Mouse (Mus musculus) limb, embryonic 15.5 days (tissue): Measurements from ENCODE around the gene Mical3. TPM values are rescaled to one million over a fixed set of nuclear protein-coding genes. Genes with fewer than 3 reads are reported as not detected.

Experiments used
- ATAC-seq: fragments of 200-750 bp; cut with Nextera tagmentation; 2 replicates; pipeline ENCODE4 v1.8.0; 2017; ENCODE audit warnings: low read depth, moderate TSS enrichment; ENCODE audit not compliant: insufficient number of reproducible peaks, low FRiP score, low TSS enrichment
- H3K27ac ChIP-seq: fragments of 300-500 bp; sonication (generic); 2 replicates; pipeline ENCODE4 v1.5.1; 2015; ENCODE audit warnings: moderate library complexity, mild to moderate bottlenecking, inconsistent platforms
- H3K27me3 ChIP-seq: fragments of 300-500 bp; sonication (generic); 2 replicates; pipeline ENCODE4 v1.6.1; 2015; ENCODE audit warnings: inconsistent platforms
- H3K36me3 ChIP-seq: fragments of 300-500 bp; sonication (generic); 2 replicates; pipeline ENCODE4 v1.6.1; 2015; ENCODE audit warnings: inconsistent platforms
- H3K4me1 ChIP-seq: fragments of 300-500 bp; sonication (generic); 2 replicates; pipeline ENCODE4 v1.6.1; 2015; ENCODE audit warnings: inconsistent platforms
- H3K4me2 ChIP-seq: fragments of 300-500 bp; sonication (generic); 2 replicates; pipeline ENCODE4 v1.6.1; 2015; ENCODE audit warnings: mild to moderate bottlenecking, inconsistent platforms
- H3K4me3 ChIP-seq: fragments of 300-500 bp; sonication (generic); 2 replicates; pipeline ENCODE4 v1.5.1; 2015; ENCODE audit warnings: mild to moderate bottlenecking, inconsistent platforms
- H3K9ac ChIP-seq: fragments of 300-500 bp; sonication (generic); 2 replicates; pipeline ENCODE4 v1.6.1; 2015; ENCODE audit warnings: inconsistent platforms
- H3K9me3 ChIP-seq: fragments of 300-500 bp; sonication (generic); 2 replicates; pipeline ENCODE4 v1.6.1; 2016; ENCODE audit warnings: inconsistent platforms
- WGBS: fragments of 180-500 bp; shearing (Covaris S2); methylation state at CpG from one replicate; pipeline ENCODE4 v1.1.7; 2015; 5-methylcytosine and 5-hydroxymethylcytosine counted together
- polyA plus RNA-seq: library from polyadenylated mRNA; unstranded; fragments of >200 nt; fragmentation: Nextera tagmentation; extraction: Ambion mirVana; gene quantifications from 2 replicates; pipeline ENCODE4 v1.2.1, GENCODE M21; 2015

The Mical3 gene
- 9.6 and 9.7 TPM in 2 replicates for polyA plus RNA-seq

DNA sequence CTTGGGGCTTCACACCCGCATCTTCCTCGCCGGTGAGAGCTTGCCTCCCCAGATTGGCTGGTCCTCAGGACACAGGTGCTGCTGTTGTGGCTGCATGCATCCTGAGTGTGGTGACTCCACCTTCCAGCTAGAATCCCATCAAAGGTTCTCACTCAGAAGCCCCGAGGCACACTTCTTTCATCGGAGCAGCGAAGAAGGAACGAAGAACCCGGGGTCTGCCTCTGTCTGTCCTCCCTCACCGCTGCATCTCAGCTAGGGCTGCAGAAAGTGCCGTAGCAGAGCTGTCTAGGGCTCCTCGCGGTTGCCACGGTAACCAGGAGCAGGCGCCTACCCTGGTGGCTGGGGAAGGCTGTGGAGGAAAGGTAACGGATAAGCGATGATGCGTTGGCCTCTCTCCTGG lies at the start of gene Mical3:
Gene Mical3 (minus strand): TSS at position 227 of the 400 bp plus-strand sequence.
- Histone ChIP-seq H3K4me1 (peaks cover 18% of the 10 kb centered on the region), H3K9ac (peak within 1 kb of the TSS; percentile 28; the same call in 1 of the 2 replicates), H3K27ac (no peak within 1 kb of the TSS), H3K4me2 (peak within 1 kb of the TSS; percentile 73), H3K27me3 (peaks cover 34% of the 10 kb centered on the region), H3K4me3 (peak within 1 kb of the TSS; percentile 40), H3K36me3 (no peaks in the 10 kb centered on the region), H3K9me3 (no peaks in the 10 kb centered on the region)
- ATAC-seq, result no peak
- WGBS, result under 1% methylated on average over 17 of the region's 17 CpGs

DNA sequence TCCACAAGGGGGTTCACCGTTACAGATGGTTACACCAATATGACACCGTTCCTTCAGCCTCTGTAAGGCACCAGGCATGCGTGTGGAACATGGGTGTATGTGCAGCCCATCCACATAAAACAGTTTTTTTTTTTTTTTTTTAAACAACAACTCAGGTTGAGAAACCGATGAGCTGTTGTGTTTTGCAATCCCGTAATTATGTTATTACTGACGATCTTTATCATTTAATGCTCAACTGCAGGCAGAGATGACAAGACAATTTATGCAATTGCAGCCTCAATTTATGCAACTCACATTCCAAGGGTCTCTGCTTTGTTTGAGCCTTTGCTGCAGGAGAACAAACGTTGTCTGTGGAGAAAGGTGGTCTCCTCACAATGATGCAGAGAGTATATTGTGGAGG lies 49.0 kb upstream of the Mical3 start:
- Histone ChIP-seq H3K27ac (no peak overlapping the region), H3K27me3 (no peaks in the 10 kb centered on the region), H3K4me1 (peaks cover 30% of the 10 kb centered on the region), H3K9me3 (no peaks in the 10 kb centered on the region), H3K4me3 (no peak overlapping the region), H3K9ac (no peak overlapping the region), H3K36me3 (no peaks in the 10 kb centered on the region), H3K4me2 (no peak overlapping the region)
- WGBS, result 68% methylated on average over 7 of the region's 7 CpGs
- ATAC-seq, result no peak

DNA sequence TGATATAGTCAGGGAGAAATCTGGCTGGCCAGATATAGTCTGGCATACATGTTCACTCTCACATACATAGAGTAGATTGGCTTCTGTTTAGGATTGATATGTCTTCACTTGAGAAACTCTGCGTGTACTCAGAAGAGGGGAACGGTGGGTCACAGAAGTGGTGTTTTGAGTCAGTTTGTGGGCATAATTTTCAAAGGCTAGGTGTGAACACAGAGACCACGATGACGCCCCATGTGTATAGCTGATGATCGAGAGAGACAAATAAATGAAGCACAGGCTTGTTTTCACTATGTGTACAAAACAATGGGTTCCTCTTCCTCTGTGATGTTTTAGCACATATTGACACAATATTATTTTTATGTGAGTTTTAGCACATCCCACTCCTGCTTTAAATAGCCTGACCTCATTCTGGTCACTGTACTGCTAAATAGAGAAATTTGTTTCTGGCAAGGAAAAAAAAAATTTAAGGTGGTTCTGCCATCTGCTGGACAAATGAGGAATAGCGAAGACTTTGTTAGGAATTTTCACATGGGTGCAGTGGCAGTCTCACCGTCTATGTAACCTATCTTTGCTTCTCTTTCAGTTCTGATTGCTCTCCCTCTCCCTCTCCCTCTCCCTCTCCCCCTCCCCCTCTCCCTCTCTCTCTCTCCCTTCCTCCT lies 48.0 kb upstream of the Mical3 start:
- Histone ChIP-seq H3K4me2 (no peak overlapping the region), H3K4me1 (peaks cover 22% of the 10 kb centered on the region), H3K27me3 (no peaks in the 10 kb centered on the region), H3K9ac (no peak overlapping the region), H3K4me3 (no peak overlapping the region), H3K36me3 (no peaks in the 10 kb centered on the region), H3K27ac (no peak overlapping the region), H3K9me3 (no peaks in the 10 kb centered on the region)
- 58% methylated on average over 7 of the region's 7 CpGs for WGBS
- no peak for ATAC-seq

DNA sequence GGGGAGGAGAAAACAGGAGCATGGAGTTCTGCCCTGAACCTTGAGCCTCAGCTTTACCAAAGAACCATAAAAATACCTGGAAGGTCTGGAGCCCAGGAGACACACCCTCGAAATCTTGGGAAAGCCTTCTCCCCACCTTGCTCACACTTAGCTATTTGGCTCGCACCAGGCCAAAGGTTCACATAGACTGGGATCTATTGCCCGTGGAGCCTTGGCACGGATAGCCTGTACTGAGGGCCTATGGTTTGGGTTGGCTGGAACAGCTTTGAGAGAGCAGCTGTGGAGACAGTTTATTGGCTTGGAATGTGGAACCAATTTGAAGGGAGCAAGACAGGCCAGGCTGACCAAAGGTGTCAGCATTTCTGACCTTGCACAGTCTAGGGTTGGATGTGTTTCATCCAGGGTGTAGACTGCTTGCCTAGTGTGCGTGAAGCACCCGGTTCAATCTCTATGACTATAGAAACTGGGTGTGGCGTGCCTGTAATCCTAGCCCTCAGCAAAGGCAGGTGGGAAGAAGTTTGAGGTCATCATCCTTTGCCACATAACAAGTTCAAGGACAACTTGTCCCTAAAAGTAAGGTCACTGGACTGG lies 46.4 kb upstream of the Mical3 start:
- Histone ChIP-seq H3K9me3 (no peaks in the 10 kb centered on the region), H3K4me3 (no peak overlapping the region), H3K9ac (no peak overlapping the region), H3K27me3 (no peaks in the 10 kb centered on the region), H3K4me2 (no peak overlapping the region), H3K4me1 (peaks cover 22% of the 10 kb centered on the region), H3K36me3 (no peaks in the 10 kb centered on the region), H3K27ac (no peak overlapping the region)
- ATAC-seq, result peak; percentile 7; the same call in 1 of the 2 replicates
- WGBS, result 63% methylated on average over 7 of the region's 7 CpGs

DNA sequence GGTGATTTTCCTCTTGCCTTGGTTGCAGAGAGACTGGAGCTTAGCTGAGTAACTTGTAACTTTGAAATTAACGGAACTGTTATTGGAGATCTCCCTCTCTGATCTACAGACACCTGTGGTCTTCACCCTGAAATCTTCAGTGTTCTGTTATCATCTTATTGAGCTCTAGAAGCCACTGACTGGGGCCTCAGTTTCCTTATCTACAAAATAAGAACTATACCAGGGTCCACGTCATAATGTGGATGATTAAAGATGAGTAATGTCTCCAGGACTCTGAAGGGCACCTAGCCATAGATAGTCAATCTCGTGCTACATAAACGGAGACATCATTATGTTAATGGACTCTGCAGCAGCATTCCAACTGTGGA lies 45.9 kb upstream of the Mical3 start:
- Histone ChIP-seq H3K4me1 (peaks cover 22% of the 10 kb centered on the region), H3K4me3 (no peak overlapping the region), H3K9ac (no peak overlapping the region), H3K27me3 (no peaks in the 10 kb centered on the region), H3K4me2 (no peak overlapping the region), H3K9me3 (no peaks in the 10 kb centered on the region), H3K27ac (no peak overlapping the region), H3K36me3 (no peaks in the 10 kb centered on the region)
- no peak for ATAC-seq
- 69% methylated on average over 4 of the region's 4 CpGs for WGBS

DNA sequence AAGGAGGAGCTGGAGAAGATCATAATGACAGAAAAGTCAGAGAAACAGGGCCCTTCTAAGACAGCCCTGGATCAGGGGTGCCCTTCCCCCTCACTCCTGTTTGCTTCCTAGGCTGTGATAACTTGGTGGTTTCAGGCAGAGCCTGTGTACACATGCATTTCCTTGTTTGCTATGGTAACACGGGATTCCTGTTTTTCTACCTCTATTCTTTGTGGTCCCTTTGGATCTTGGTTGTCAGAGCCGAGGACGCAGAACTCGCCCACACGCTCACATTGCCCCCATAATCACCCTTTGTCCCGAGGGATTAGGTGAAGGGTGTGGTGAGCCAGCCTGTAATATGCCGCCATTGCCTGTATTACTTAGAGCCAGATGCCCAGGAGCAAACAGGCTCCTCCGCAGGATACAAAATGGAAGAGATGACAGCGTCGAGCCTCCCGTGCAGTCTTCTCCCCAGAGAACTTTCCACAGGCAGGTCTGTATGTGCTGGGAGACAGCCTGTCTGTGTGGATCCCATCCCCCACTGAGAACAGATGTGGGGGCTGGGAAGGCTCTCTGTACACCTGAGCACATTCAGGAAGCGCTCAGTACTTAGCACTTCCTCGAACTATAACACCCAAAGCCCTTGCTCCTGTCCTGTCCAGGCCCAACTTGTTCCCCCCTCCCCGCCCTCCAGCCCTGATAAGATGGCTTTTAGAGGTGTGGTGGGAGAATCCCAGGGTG lies 45.4 kb upstream of the Mical3 start:
- no peaks in the 10 kb centered on the region for H3K36me3 ChIP-seq
- H3K9ac ChIP-seq, result no peak overlapping the region
- no peak for ATAC-seq
- H3K9me3 ChIP-seq, result no peaks in the 10 kb centered on the region
- peaks cover 22% of the 10 kb centered on the region for H3K4me1 ChIP-seq
- no peak overlapping the region for H3K4me3 ChIP-seq
- H3K27ac ChIP-seq, result no peak overlapping the region; the same call in 1 of the 2 replicates
- no peaks in the 10 kb centered on the region for H3K27me3 ChIP-seq
- 34% methylated on average over 14 of the region's 14 CpGs for WGBS
- H3K4me2 ChIP-seq, result no peak overlapping the region

DNA sequence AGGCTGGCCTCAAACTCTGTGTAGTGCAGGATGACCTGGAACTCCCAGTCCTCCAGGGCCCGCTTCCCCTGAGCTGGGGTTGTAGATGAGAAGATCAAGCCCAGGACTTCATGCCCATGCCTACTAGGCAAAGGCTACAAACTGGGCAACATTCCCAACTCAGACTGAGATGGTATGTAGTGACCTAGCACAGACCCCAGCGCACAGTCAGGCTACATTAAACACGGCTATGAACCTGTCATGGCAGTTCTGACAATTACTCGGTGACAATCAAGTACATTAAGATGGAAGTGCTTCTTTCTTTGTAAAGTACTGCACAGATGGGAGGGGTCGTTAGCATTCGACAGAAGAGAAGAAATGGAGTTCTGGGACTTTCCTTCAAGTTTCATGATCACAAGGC lies 44.0 kb upstream of the Mical3 start:
- peaks cover 22% of the 10 kb centered on the region for H3K4me1 ChIP-seq
- no peak overlapping the region for H3K4me2 ChIP-seq
- H3K9me3 ChIP-seq, result no peaks in the 10 kb centered on the region
- ATAC-seq, result no peak
- H3K27me3 ChIP-seq, result no peaks in the 10 kb centered on the region
- H3K9ac ChIP-seq, result no peak overlapping the region
- H3K36me3 ChIP-seq, result no peaks in the 10 kb centered on the region
- H3K4me3 ChIP-seq, result no peak overlapping the region
- H3K27ac ChIP-seq, result no peak overlapping the region
- 85% methylated on average over 6 of the region's 6 CpGs for WGBS

DNA sequence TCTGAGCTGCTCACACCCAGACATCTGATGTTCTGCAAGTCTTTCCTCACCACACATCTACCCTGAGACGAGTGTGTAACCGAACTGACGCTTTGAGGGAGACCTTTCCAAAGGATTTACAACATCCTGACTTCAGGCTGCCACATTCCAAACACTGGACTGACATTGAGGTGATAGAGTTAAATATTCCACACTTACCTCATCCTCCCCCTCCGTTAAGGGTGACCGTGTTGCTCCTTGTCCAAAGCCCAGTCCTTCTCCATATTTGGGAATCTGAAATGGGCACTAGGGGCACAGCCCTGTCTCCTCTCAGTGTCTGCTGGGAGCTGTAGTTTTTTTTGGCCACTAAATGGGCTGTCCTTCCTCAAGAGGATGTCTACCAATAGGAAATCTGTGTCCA lies 42.7 kb upstream of the Mical3 start:
- WGBS, result 36% methylated on average over 5 of the region's 5 CpGs
- no peaks in the 10 kb centered on the region for H3K27me3 ChIP-seq
- no peak for ATAC-seq

DNA sequence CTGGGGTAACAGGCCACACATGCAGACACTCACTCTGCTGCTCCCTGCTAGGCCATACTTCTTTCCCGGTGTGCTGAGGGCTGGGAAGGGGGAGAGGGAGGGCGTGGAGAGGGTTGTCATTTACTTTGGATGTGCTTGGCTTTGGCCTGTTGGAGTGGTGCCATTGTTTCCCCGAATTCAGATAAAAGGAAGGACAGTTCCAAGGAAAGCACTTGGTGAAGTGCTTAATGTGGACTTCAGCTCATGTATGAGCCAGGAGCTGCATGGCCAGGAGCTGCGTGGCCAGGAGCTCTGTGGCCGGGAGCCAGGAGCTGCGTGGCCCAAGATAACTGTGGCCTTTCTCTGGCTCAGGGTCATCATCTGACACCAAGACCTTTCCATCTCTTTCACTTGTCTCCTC lies 40.3 kb upstream of the Mical3 start:
- Histone ChIP-seq H3K27ac (no peak overlapping the region), H3K27me3 (no peaks in the 10 kb centered on the region), H3K4me3 (no peak overlapping the region), H3K36me3 (no peaks in the 10 kb centered on the region), H3K9me3 (no peaks in the 10 kb centered on the region), H3K4me2 (no peak overlapping the region), H3K9ac (no peak overlapping the region), H3K4me1 (peaks cover 9% of the 10 kb centered on the region)
- WGBS, result 77% methylated on average over 6 of the region's 6 CpGs
- no peak; the same call in 1 of the 2 replicates for ATAC-seq

More for the DNA sequence above, 42.7 kb upstream of the Mical3 start:
- no peak overlapping the region for H3K4me2 ChIP-seq
- H3K9ac ChIP-seq, result no peak overlapping the region
- H3K4me1 ChIP-seq, result peaks cover 22% of the 10 kb centered on the region
- H3K36me3 ChIP-seq, result no peaks in the 10 kb centered on the region
- no peaks in the 10 kb centered on the region for H3K9me3 ChIP-seq
- H3K4me3 ChIP-seq, result no peak overlapping the region
- H3K27ac ChIP-seq, result 0 out of 2 replicates have a peak overlapping the region, but pooled peaks have one; percentile 17

DNA sequence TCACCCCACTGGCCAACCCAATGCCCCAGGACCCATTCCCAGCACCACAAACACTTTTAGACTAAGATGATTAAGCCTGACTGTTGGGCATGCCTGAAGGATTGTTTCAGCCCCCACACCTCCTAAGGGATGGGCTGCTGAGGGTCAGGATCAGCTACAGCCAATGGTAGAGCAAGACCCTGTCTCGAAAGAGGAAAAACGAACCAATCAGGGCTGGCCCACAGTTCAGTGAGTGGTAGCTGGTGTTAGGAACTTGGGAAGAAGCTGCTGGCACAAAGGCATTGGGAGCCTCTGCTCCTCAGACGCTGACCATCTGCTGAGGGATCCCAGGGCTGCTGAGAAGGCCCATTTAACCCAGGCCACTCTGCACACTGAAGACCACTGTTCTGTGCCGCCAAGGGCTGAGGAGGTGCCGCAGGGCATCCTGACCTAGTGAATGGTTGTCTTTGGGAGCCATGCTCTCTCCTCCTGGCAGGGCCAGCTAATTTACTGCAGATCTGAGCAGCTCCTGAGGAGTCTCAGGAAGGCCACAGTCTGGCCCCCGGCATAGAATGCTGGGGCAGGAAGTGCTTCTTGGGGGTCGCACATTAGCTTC lies 36.7 kb upstream of the Mical3 start:
- Histone ChIP-seq H3K9me3 (no peaks in the 10 kb centered on the region), H3K27ac (no peak overlapping the region), H3K36me3 (no peaks in the 10 kb centered on the region), H3K27me3 (no peaks in the 10 kb centered on the region), H3K4me1 (peaks cover 4% of the 10 kb centered on the region; the same call in 1 of the 2 replicates), H3K9ac (no peak overlapping the region), H3K4me3 (no peak overlapping the region), H3K4me2 (no peak overlapping the region)
- ATAC-seq, result no peak
- 59% methylated on average over 7 of the region's 7 CpGs for WGBS

DNA sequence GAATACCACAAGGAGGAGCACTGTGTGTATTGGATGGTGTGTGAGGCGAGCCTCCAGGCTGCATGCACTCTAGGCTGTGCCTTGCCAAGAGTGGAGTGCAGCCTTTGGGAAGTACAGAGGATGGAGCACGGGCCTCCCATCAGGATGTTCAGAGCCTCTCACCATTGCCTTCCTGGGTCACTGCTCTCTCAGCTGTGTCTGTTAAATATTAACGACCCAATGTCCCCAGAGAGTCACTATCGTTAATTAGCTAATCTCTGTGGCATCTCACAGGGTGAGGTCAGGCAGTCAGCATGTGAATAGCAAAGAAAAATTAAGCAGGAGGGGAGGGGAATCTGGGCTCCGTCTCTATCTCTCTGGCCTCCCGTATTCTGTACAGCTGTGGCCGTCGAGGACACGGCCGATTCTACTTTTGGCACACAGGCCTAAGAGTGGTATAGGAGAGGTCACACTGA lies 35.3 kb upstream of the Mical3 start:
- Histone ChIP-seq H3K4me3 (no peak overlapping the region), H3K4me2 (no peak overlapping the region), H3K4me1 (peaks cover 4% of the 10 kb centered on the region; the same call in 1 of the 2 replicates), H3K9me3 (no peaks in the 10 kb centered on the region), H3K27me3 (no peaks in the 10 kb centered on the region), H3K27ac (no peak overlapping the region), H3K9ac (no peak overlapping the region), H3K36me3 (no peaks in the 10 kb centered on the region)
- WGBS, result 49% methylated on average over 10 of the region's 10 CpGs
- no peak for ATAC-seq

DNA sequence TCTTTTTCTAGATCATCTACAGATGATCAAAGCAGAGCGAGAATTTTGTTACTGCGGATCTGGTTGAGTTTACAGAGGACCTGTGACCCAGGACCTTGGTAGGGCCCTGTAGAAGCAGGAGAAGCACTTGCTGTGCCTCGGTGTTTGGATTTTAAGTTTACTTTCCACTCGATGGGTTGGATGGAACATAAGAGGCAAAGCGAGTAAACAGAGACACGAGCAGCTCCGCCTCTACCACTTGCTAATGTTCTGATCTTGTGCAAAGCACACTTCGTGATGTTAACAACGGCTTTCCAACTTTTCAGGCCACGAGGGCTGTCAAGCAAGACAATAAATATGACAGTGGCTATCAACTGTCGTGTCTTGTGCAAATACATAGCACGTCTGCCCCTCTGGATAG lies 31.8 kb upstream of the Mical3 start:
- no peaks in the 10 kb centered on the region for H3K36me3 ChIP-seq
- peaks cover 11% of the 10 kb centered on the region for H3K4me1 ChIP-seq
- H3K27ac ChIP-seq, result no peak overlapping the region
- no peak overlapping the region for H3K4me2 ChIP-seq
- H3K9ac ChIP-seq, result no peak overlapping the region
- WGBS, result 82% methylated on average over 12 of the region's 12 CpGs
- ATAC-seq, result no peak
- H3K4me3 ChIP-seq, result no peak overlapping the region
- no peaks in the 10 kb centered on the region for H3K9me3 ChIP-seq
- H3K27me3 ChIP-seq, result no peaks in the 10 kb centered on the region
